Mouse (Mus musculus): ENCODE measurements around the gene Zfhx3. TPM values are rescaled to one million over a fixed set of nuclear protein-coding genes. Genes with fewer than 3 reads are reported as not detected.

Zfhx3 gene
- polyA plus RNA-seq, 1 experiment: 2.5 TPM

DNA sequence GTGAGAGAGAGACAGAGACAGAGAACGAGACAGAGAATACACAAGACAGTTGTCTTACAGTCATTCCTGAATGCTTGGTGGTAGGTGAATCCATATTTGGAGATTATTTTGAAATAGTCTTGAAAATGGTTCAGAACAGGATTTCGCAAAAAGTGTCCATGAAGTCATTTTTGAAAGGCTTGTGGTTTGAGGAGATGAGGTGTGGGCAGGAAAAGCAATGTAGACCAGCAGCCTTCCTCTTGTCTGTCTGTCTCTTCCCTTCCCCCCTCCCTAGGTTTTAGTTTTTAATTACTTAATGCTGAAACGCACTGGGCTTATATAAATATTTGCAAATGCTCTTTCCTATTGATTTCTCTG is 764.0 kb downstream of the Zfhx3 start:
- 61% methylated on average over 3 of the region's 3 CpGs for WGBS
- Histone ChIP-seq H3K27me3 (replicated peaks; ENCODE audit: control insufficient read depth, insufficient read depth, low read length) (peaks cover 6% of the 10 kb centered on the region), H3K27ac (ENCODE audit: insufficient read depth, low read depth, low read length) (no peak overlapping the region), H3K36me3 (ENCODE audit: control insufficient read depth, insufficient read depth, low read length) (no peaks in the 10 kb centered on the region), H3K4me3 (ENCODE audit: insufficient read depth, low read depth, low read length) (no peak overlapping the region), H3K4me1 (ENCODE audit: control insufficient read depth, insufficient read depth, low read length) (peaks cover 5% of the 10 kb centered on the region; the same call in 1 of the 2 replicates)
- TF ChIP-seq CTCF (conservative IDR thresholded peaks at IDR 0.05; ENCODE audit: insufficient read depth, insufficient read length, low read depth, low read length): no peak
- no peak for TF ChIP-seq POLR2A (IDR thresholded peaks at IDR 0.05; ENCODE audit: low read depth, low read length)
- DNase-seq: no peak

DNA sequence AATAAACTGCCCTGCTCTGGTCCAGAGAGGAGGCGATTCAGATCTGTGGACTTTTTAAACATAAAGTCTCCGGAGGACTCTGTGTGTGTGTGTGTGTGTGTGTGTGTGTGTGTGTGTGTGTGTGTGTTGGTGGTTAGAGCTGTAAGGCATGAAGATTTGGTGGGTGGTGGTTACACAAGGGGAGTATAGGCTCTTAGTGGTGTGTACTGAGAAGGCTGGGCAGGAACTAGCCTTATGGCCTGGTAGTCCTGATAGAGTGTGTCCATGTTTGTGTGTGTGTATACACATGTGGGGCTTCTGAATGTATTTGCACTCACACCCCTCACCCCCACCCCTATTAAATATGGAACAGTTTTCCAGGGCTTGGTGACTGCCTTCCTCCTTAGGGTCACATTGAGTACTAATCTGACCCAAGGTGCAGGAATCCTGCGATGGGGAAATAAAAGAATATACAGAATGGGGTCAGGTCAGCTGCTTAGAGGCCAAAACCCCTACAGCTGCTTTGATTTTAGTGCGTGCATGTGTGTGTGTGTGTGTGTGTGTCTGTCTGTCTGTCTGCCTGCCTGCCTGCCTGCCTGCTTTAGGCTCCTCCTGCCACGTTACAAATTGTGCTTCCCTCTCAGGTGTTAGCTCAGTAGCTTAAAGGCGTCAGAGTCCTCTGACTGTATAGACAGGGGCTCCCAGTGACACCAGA is 764.6 kb downstream of the Zfhx3 start:
- Histone ChIP-seq H3K4me3 (ENCODE audit: insufficient read depth, low read depth, low read length) (no peak overlapping the region), H3K27ac (ENCODE audit: insufficient read depth, low read depth, low read length) (no peak overlapping the region), H3K27me3 (replicated peaks; ENCODE audit: control insufficient read depth, insufficient read depth, low read length) (peaks cover 6% of the 10 kb centered on the region), H3K4me1 (ENCODE audit: control insufficient read depth, insufficient read depth, low read length) (peaks cover 5% of the 10 kb centered on the region; the same call in 1 of the 2 replicates), H3K36me3 (ENCODE audit: control insufficient read depth, insufficient read depth, low read length) (no peaks in the 10 kb centered on the region)
- no peak for TF ChIP-seq CTCF (conservative IDR thresholded peaks at IDR 0.05; ENCODE audit: insufficient read depth, insufficient read length, low read depth, low read length)
- TF ChIP-seq POLR2A (IDR thresholded peaks at IDR 0.05; ENCODE audit: low read depth, low read length): no peak
- no peak for DNase-seq
- WGBS: 73% methylated on average over 6 of the region's 6 CpGs

DNA sequence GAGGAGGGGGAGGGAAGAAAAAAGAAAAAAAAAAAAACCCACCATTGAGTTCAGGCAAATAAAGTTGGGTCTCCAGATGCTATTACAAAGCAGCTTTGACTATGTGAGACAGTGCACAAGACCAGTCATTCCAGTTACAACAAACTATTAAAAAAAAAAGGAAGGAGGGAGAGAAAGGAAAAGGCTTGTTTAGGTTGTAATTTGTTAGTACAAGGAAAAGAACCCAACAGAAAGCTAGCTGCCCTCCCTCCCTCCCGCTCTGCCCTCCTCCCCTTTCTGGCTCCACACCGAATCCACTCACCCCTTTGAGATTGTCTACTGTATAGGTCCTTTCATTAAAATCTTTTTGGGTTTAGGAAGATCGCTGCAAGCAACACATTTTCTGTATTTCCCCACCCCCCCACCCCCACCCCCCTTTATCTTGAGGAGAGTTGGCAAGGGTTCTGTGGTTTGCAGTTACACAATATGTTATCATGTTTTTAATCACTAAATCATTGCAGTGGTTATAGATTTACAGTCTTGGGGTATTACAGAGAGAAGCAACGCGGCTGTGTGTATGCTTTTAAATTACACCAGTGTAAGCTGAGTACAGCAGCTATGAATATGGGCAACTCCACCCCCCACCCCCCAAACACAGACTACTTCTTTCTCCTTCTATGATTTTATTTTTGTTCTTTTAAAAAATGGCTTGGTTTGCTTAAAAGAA is 765.3 kb downstream of the Zfhx3 start:
- Histone ChIP-seq H3K27me3 (replicated peaks; ENCODE audit: control insufficient read depth, insufficient read depth, low read length) (peaks cover 6% of the 10 kb centered on the region), H3K4me3 (ENCODE audit: insufficient read depth, low read depth, low read length) (no peak overlapping the region), H3K27ac (ENCODE audit: insufficient read depth, low read depth, low read length) (no peak overlapping the region), H3K36me3 (ENCODE audit: control insufficient read depth, insufficient read depth, low read length) (no peaks in the 10 kb centered on the region), H3K4me1 (ENCODE audit: control insufficient read depth, insufficient read depth, low read length) (peaks cover 5% of the 10 kb centered on the region; the same call in 1 of the 2 replicates)
- TF ChIP-seq POLR2A (IDR thresholded peaks at IDR 0.05; ENCODE audit: low read depth, low read length) (no peak), CTCF (conservative IDR thresholded peaks at IDR 0.05; ENCODE audit: insufficient read depth, insufficient read length, low read depth, low read length) (no peak)
- 34% methylated on average over 5 of the region's 5 CpGs for WGBS
- DNase-seq: no peak

DNA sequence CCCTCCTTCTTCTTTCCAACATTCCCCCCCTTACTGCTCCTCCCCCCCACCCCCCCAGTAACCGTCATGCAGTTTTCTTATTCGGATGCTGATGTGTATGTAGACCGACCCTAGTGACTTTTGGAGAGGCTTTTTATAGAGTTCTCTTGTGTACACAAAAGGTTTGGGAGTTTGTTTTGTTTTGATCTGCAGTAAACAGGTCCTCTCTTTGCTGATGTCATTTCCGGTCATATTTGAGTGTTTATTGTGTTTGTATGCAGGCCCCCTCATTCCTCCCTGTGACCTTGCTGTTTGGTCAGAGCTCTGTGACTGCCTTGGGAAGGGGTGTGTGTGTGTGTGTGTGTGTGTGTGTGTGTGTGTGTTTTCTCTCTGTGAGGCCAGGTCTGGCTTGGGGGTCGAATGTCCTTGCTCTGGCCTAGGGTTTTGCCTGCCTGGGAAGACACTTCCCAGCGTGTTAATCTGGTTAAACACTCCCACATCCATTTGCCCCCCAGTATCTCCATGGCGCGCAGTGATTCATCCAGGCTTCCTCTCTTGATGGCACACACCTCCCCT is 766.5 kb downstream of the Zfhx3 start:
- DNase-seq: peak; percentile 37
- WGBS: 55% methylated on average over 8 of the region's 8 CpGs
- no peaks in the 10 kb centered on the region for H3K36me3 ChIP-seq (ENCODE audit: control insufficient read depth, insufficient read depth, low read length)
- H3K4me1 ChIP-seq (ENCODE audit: control insufficient read depth, insufficient read depth, low read length): peaks cover 5% of the 10 kb centered on the region; the same call in 1 of the 2 replicates
- H3K4me3 ChIP-seq (ENCODE audit: insufficient read depth, low read depth, low read length): no peak overlapping the region
- no peak for TF ChIP-seq CTCF (conservative IDR thresholded peaks at IDR 0.05; ENCODE audit: insufficient read depth, insufficient read length, low read depth, low read length)
- H3K27ac ChIP-seq (ENCODE audit: insufficient read depth, low read depth, low read length): peak overlapping the region; percentile 75
- H3K27me3 ChIP-seq (replicated peaks; ENCODE audit: control insufficient read depth, insufficient read depth, low read length): peaks cover 4% of the 10 kb centered on the region

DNA sequence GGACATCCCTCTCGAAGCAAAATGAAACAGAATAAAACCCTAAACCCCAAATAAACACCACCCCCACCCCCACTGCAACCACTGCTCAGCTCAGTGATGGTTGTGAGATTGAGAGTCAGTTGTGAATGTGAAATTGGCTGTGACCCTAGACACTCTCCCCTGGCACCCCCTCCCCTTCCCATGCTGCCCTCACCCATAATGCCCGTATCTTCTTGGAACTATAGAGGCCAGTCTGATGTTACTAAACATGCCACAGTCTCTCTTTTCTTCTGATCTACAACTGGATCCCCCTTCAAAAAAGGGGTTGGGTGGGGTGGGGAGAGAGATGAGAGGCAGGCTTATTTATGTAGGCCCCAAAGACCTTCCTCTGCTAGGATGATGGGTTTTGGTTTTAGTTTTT is 767.0 kb downstream of the Zfhx3 start:
- H3K4me3 ChIP-seq (ENCODE audit: insufficient read depth, low read depth, low read length): no peak overlapping the region
- no peak for TF ChIP-seq CTCF (conservative IDR thresholded peaks at IDR 0.05; ENCODE audit: insufficient read depth, insufficient read length, low read depth, low read length)
- no peak for TF ChIP-seq POLR2A (IDR thresholded peaks at IDR 0.05; ENCODE audit: low read depth, low read length)
- WGBS: 76% methylated on average over 2 of the region's 2 CpGs
- peak overlapping the region; percentile 75; the same call in 1 of the 2 replicates for H3K27ac ChIP-seq (ENCODE audit: insufficient read depth, low read depth, low read length)
- H3K27me3 ChIP-seq (replicated peaks; ENCODE audit: control insufficient read depth, insufficient read depth, low read length): no peaks in the 10 kb centered on the region; the same call in 1 of the 2 replicates
- no peaks in the 10 kb centered on the region for H3K36me3 ChIP-seq (ENCODE audit: control insufficient read depth, insufficient read depth, low read length)
- H3K4me1 ChIP-seq (ENCODE audit: control insufficient read depth, insufficient read depth, low read length): peaks cover 5% of the 10 kb centered on the region; the same call in 1 of the 2 replicates
- no peak for DNase-seq

DNA sequence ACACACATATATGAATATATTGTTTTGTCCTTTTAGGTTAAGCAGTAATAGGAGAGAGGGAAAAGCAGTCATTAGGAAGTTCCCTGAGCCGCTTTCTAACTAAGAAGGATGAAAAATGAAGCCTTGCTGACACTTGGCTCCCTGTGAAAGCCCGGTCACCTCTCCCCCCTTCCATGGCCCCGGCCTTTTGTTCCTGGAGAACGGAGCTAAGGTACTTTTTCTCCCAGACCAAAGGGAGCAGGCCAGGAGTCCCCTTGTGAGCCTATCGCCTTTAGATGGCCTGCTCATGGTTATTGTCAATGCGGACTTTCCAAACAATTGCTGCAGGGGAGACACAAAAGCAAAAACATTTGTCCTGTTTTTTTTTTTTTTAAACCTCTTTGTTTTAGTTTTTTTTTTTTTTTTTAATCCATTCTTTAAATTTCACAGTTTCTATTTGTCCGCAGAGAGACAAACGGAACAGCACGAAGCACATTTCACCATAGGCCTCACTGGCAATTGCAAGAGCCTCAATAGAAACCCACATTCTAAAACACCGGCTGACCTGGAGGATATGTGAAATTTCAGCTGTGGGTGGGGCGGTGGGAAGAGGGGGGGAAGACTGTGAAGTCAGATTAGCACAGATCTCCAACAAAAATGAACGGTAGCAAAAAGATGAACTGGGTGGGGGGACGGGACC is 767.6 kb downstream of the Zfhx3 start:
- no peak for DNase-seq
- Histone ChIP-seq H3K4me1 (ENCODE audit: control insufficient read depth, insufficient read depth, low read length) (peaks cover 5% of the 10 kb centered on the region; the same call in 1 of the 2 replicates), H3K27ac (ENCODE audit: insufficient read depth, low read depth, low read length) (no peak overlapping the region), H3K36me3 (ENCODE audit: control insufficient read depth, insufficient read depth, low read length) (no peaks in the 10 kb centered on the region), H3K27me3 (replicated peaks; ENCODE audit: control insufficient read depth, insufficient read depth, low read length) (no peaks in the 10 kb centered on the region), H3K4me3 (ENCODE audit: insufficient read depth, low read depth, low read length) (no peak overlapping the region)
- 69% methylated on average over 13 of the region's 13 CpGs for WGBS
- TF ChIP-seq CTCF (conservative IDR thresholded peaks at IDR 0.05; ENCODE audit: insufficient read depth, insufficient read length, low read depth, low read length): no peak
- no peak for TF ChIP-seq POLR2A (IDR thresholded peaks at IDR 0.05; ENCODE audit: low read depth, low read length)

All from kidney, adult 2 months (tissue).